Mouse (Mus musculus) layer of hippocampus, postnatal 25 days (tissue): ENCODE measurements around the gene Olfr806. TPM values are rescaled to one million over a fixed set of nuclear protein-coding genes. Genes with fewer than 3 reads are reported as not detected.

Source experiments
- DNase-seq, 2 experiments: peaks; one replicate each; pipeline ENCODE4 v3.0.0; 2022; ENCODE audit warnings: mixed read lengths in 2 of 2, low spot score in 1 of 2; ENCODE audit errors: extremely low spot score in 1 of 2
- microRNA-seq, 2 experiments: library from miRNA; unstranded; fragments of <30 nt; microRNA quantifications; one replicate each; pipeline ENCODE4 v1.2.0; 2021
- total RNA-seq, 2 experiments: library from RNA; stranded (reverse); gene quantifications; 2 replicates each; pipeline ENCODE4 v1.2.3; 2021

The Olfr806 gene
- total RNA-seq = not detected

- DNase-seq = no peak
These were observed at the start of gene Olfr806 for GRCm38 (mm10) chr10:129741821-129742220. Gene Olfr806 (minus strand): TSS chr10:129741921.

DNA sequence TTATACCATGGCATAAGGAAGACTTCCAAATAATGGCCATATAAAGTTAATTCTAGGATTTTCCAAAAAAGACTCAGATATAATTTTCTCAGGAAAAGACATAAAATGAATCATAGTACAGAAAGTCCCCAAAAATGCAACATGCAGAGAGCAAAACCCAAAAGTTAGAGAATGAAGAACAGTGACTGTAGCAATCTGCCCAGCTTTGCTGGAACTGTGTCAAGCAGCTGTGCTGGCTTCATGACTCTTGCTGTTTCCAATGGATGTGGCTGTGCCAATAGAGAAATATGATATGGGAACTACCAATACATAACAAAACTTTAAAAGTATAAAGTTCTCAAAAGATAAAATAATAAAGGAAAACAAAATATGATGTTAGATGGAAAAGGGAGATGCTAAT is 36.4 kb upstream of the Olfr806 start:
- DNase-seq = no peak

- no peak for DNase-seq
These were observed 32.6 kb upstream of the Olfr806 start, which contains the start of gene Olfr809 for GRCm38 (mm10) chr10:129774338-129774737. Gene Olfr809 (plus strand): TSS chr10:129774638.

- DNase-seq = no peak
These were observed 23.5 kb upstream of the Olfr806 start, which contains the start of gene Olfr808 for GRCm38 (mm10) chr10:129765182-129765581. Gene Olfr808 (plus strand): TSS chr10:129765482.

DNA sequence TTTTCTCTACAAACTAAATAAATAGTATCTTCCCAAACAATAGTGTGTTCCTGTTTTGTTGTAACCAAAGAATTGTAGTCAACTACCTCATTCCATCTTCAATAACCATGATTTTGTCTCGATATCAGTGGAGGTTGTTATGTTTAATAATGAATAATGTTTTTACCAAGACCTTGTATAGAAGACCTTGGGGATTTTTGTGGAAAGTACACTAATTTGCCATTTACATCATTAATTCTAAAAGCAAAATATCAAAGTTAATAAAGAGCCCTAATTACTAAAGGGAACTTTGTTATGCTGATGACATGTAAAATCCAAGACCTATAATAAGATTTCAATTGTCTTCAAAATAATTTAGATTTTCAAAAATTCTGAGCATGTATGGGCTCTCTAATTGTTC is 16.0 kb upstream of the Olfr806 start, which contains the start of gene Olfr807:
Gene Olfr807, minus strand, starts transcription at position 101 of the 400 bp plus-strand sequence.
- DNase-seq = no peak

- no peak for DNase-seq
These were observed 12.4 kb downstream of the Olfr806 start, which contains the start of gene Olfr805 for GRCm38 (mm10) chr10:129729275-129729674. Gene Olfr805 (minus strand): TSS chr10:129729375.

- no peak for DNase-seq
These were observed 38.8 kb downstream of the Olfr806 start, which contains the start of gene Olfr804 for GRCm38 (mm10) chr10:129702910-129703309. Gene Olfr804 (plus strand): TSS chr10:129703210.

DNA sequence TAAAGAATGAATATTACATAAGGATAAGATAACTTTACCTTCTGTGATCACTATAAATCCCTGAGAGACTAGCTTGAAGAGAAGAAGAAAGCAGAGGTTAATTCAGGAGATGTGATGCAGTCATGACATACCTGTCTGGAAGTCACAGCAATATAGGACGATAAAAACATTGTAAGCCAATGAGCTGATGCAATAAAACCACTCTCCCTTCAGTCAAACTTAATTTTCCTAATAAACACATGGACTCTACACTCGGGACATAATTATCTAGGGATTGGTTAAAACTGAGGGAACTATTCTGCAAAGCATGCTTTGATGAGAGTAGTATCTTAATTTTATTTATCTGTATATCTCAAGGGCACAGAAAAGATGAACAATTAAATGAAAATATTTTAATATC is 47.5 kb downstream of the Olfr806 start, which contains the start of gene Olfr803:
Gene Olfr803, minus strand, starts transcription at position 101 of the 400 bp plus-strand sequence.
- no peak for DNase-seq

DNA sequence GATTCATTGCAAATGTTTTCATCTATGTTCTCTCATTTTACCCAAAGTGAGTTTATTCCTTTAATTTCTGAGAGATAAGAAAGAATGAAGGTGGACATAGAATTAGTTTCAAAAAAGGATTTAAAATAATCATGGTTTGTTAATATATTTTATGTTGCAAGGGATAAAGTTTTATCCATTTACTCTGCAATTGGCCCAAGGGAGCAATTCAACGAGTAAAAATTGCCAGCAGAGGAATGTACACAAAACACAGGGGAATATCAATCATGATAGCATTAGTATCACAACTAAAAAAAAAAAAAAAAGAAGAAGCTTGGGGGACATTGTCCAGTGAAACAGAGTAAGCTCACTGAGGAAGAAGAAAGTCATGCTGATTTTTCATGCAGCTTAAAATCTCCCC is 53.7 kb downstream of the Olfr806 start, which contains the start of gene Olfr802:
Gene Olfr802, minus strand, starts transcription at position 101 of the 400 bp plus-strand sequence.
- no peak for DNase-seq

Small RNA genes lying within 50 kb of the gene (microRNA-seq; reads per million reads assigned to microRNA genes)
- gene Gm24485 = 0 reads per million in 2 experiments

Other genes with a start within 250 kb of the Olfr806 start
- not detected for gene Olfr790, start 243.4 kb downstream of the Olfr806 start, total RNA-seq
- gene Olfr791, start 220.1 kb downstream of the Olfr806 start, total RNA-seq = not detected
- not detected for gene Olfr792, start 202.8 kb downstream of the Olfr806 start, total RNA-seq
- not detected for gene Olfr794, start 174.3 kb downstream of the Olfr806 start, total RNA-seq
- not detected for gene Olfr796, start 129.4 kb downstream of the Olfr806 start, total RNA-seq
- not detected for gene Olfr798, start 114.0 kb downstream of the Olfr806 start, total RNA-seq
- gene Olfr799, start 104.4 kb downstream of the Olfr806 start, total RNA-seq = not detected
- not detected for gene Olfr800, start 84.2 kb downstream of the Olfr806 start, total RNA-seq
- not detected for gene Olfr801, start 68.1 kb downstream of the Olfr806 start, total RNA-seq
- not detected for gene Olfr802, start 53.8 kb downstream of the Olfr806 start, total RNA-seq
- not detected for gene Olfr803, start 47.6 kb downstream of the Olfr806 start, total RNA-seq
- gene Olfr804, start 38.7 kb downstream of the Olfr806 start, total RNA-seq = not detected
- gene Olfr805, start 12.5 kb downstream of the Olfr806 start, total RNA-seq = not detected
- not detected for gene Olfr807, start 15.9 kb upstream of the Olfr806 start, total RNA-seq
- not detected for gene Olfr808, start 23.6 kb upstream of the Olfr806 start, total RNA-seq
- not detected for gene Olfr809, start 32.7 kb upstream of the Olfr806 start, total RNA-seq
- not detected for gene Olfr810, start 53.0 kb upstream of the Olfr806 start, total RNA-seq
- not detected for gene Olfr811, start 62.5 kb upstream of the Olfr806 start, total RNA-seq
- not detected for gene Olfr812, start 104.2 kb upstream of the Olfr806 start, total RNA-seq
- gene Olfr813, start 113.4 kb upstream of the Olfr806 start, total RNA-seq = not detected
- not detected for gene Olfr814, start 137.9 kb upstream of the Olfr806 start, total RNA-seq
- gene Olfr815, start 163.9 kb upstream of the Olfr806 start, total RNA-seq = not detected
- gene Olfr816, start 173.7 kb upstream of the Olfr806 start, total RNA-seq = not detected
- not detected for gene Olfr818, start 207.2 kb upstream of the Olfr806 start, total RNA-seq
- not detected for gene Olfr819, start 225.3 kb upstream of the Olfr806 start, total RNA-seq
- gene Olfr247, start 234.2 kb upstream of the Olfr806 start, total RNA-seq = not detected
- gene Gm10310, start 243.1 kb upstream of the Olfr806 start, total RNA-seq = not detected